Mouse (Mus musculus): ENCODE results near the gene Syt16.

GRCm38 (mm10) chr12:74084389-74084788 lies 86.9 kb downstream of the Syt16 start:
- TF ChIP-seq CTCF (IDR thresholded peaks at IDR 0.05; ENCODE audit: low read depth) (no peak), EP300 (IDR thresholded peaks at IDR 0.05; ENCODE audit: low read depth) (no peak)
